Mouse (Mus musculus): Measurements from ENCODE around the gene Pagr1b.

GRCm38 (mm10) chr7:126976878-126977459, 39.3 kb downstream of the Pagr1b start:
- no peak for TF ChIP-seq TAL1 (IDR thresholded peaks at IDR 0.05; ENCODE audit: low read length)
- peak; percentile 70 for TF ChIP-seq GATA1 (IDR thresholded peaks at IDR 0.05; ENCODE audit: low read length)

All from erythroblast, embryonic 14.5 days (primary cell).